Mouse (Mus musculus) adipocyte (in vitro differentiated cells): Measurements from ENCODE around the gene Ylpm1.
A peak's percentile ranks its signal among the peaks of the same experiment; 100 is the strongest.

Source experiments
- DNase-seq: peaks from one replicate; pipeline ENCODE4 v3.0.0-alpha.2; 2016; ENCODE audit warnings: low spot score

Ylpm1 gene

GRCm38 (mm10) chr12:85009776-85010175 lies 13.7 kb downstream of the Ylpm1 start:
- peak; percentile 67 for DNase-seq

GRCm38 (mm10) chr12:85010541-85010940 lies 14.4 kb downstream of the Ylpm1 start:
- DNase-seq, result no peak

DNA sequence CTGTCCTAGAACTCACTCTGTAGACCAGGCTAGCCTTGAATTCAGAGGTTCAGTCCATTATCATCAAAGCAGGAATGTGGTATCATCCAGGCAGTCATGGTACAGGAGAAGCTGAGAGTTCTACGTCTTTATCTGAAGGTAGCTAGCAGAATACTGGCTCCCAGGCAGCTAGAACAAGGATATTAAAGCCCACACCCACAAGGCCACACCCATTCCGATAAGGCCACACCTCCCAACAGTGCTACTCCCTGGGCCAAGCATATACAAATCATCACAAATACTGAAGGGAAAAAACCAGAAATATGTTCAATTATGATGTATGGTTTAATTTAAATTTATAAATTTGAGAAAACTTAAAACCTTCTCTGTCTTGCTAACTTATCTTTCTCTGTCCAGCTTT lies 16.1 kb downstream of the Ylpm1 start:
- DNase-seq, result no peak

DNA sequence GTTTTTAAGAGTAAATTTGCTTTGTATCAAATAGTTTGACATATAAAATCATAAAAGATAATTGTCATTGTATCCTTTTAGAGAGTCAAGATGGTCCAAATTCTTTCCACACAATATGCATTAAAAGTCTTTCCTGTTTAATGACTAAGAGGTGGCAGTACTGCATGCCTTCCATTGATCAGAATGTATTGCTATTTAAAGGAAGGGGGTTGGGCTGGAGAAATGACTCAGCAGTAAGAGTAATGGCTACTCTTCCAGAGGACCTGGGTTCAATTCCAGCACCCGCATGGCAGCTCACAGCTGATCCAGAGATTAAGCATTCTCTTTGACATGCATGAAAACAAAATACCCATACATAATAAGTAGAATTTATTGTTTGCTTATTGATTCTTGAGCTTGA lies 25.9 kb downstream of the Ylpm1 start:
- DNase-seq, result no peak

DNA sequence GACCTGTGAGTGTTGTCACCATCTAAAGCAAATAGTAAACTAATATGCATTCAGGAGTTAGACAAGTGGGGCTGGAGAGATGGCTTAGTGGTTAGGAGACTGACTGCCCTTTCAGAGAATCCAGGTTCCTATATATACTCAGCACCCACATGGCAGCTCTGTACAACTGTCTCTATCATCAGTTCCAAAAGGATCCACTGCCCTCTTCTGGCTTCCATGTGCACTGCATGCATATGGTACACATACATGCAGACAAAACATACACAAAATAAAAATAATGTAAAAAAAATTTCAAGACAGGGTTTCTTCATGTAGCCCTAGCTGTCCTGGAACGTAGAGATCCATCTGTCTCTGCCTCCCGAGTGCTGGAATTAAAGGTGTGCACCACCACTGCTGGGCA lies 36.6 kb downstream of the Ylpm1 start:
- peak; percentile 30 for DNase-seq

- DNase-seq, result peak; percentile 53
Observed at GRCm38 (mm10) chr12:85051218-85051617, 55.1 kb downstream of the Ylpm1 start.

GRCm38 (mm10) chr12:85071043-85071442 lies 74.9 kb downstream of the Ylpm1 start:
- DNase-seq, result peak; percentile 19

- no peak for DNase-seq
Observed at GRCm38 (mm10) chr12:85077100-85077499, 81.0 kb downstream of the Ylpm1 start.

- no peak for DNase-seq
Observed at GRCm38 (mm10) chr12:85084257-85084656, 88.1 kb downstream of the Ylpm1 start.

GRCm38 (mm10) chr12:85084941-85085340 lies 88.8 kb downstream of the Ylpm1 start:
- peak; percentile 25 for DNase-seq

DNA sequence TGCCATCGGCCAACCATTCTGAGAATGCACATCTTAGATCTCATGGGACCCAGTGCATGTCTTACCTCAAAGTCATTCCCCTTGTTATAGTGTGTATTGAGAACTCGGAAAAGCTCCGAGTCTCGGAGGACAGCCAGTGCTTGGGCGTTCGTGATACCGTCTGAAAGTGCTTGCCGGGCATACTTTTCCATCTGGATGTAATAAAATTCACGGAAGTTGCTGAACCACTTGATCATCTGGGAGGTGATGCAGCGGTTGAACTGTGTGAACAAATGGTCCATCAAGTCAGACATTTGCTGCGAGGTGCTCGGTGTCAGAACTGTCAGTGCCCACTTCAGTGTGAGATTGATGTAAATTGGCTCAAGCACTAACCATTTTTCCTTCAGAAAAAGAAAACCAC lies 91.7 kb downstream of the Ylpm1 start:
- no peak for DNase-seq

GRCm38 (mm10) chr12:85091190-85091589 lies 95.1 kb downstream of the Ylpm1 start:
- DNase-seq, result no peak

DNA sequence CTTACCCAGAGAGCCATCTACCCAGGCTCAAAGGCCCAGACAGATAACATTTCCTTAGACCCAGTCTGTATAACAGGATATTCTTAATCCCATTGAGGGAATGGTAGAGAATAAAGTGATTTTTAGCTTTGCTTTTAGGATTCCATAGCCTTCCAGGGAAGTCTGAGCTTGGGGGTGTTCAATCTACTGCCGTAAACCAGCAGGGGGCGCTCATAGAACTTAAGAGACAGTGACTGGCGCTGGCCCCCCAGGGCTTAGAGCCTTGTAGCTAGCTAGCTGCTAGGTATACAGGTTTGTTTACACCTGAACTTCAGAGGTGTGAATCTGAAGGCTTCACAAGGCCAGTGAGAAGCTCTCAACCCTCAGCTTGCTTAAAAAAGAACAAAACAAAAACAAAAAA lies 96.1 kb downstream of the Ylpm1 start:
- DNase-seq, result peak; percentile 69

DNA sequence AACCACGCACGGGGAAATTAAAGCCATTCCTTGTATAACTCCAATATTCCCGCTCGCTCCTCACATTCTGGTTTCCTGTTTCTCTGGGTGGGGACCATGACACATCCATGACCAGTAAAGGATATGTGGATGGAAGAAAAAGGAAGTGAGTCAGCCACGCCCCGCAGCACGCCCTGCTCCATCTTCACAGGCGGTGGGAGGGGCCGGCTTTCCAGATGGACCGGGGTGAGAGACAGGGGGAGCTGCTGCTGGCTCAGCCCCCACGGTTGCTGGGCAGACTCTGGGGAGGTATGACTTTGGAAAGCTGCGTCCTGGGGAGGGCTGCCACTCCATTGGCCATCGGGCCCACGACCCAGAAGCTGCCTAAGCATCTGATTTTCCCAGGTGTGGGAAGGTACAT lies 97.9 kb downstream of the Ylpm1 start:
- no peak for DNase-seq

GRCm38 (mm10) chr12:85094706-85095105 lies 98.6 kb downstream of the Ylpm1 start:
- DNase-seq, result peak; percentile 28

GRCm38 (mm10) chr12:85095146-85095545 lies 99.0 kb downstream of the Ylpm1 start:
- DNase-seq, result no peak

GRCm38 (mm10) chr12:85095859-85096258 lies 99.7 kb downstream of the Ylpm1 start:
- DNase-seq, result no peak

GRCm38 (mm10) chr12:85101001-85101400 lies 104.9 kb downstream of the Ylpm1 start:
- DNase-seq, result no peak

DNA sequence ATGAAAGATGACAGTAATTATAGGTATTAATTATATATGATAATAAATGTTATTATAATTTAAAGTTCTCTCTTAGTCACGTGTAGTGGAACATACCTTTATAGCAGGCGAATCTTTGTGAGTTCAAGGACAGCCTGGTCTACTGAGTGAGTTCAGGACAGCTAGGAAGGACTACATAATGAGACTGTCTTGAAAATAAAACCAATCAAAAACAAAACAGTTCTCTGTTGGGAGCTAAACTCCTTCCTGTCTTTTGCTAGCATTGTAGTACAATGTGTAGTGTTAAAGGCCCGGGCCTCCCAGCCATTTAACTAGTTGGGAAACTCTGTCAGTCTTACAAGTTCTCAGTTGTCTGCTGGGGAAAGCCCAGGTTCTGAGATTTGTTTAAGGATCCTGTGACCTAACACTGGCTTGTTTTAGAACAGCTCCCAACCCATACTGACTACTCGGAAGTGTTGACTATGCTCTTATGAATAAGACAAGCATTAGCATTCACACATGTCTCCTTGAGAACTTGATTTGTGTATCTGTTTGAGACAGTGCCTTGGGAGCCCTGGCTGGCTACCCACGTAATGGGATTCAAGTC lies 105.5 kb downstream of the Ylpm1 start:
- no peak for DNase-seq

- no peak for DNase-seq
Observed at GRCm38 (mm10) chr12:85103096-85103495, 107.0 kb downstream of the Ylpm1 start.

- no peak for DNase-seq
Observed at GRCm38 (mm10) chr12:85104789-85105188, 108.7 kb downstream of the Ylpm1 start.

DNA sequence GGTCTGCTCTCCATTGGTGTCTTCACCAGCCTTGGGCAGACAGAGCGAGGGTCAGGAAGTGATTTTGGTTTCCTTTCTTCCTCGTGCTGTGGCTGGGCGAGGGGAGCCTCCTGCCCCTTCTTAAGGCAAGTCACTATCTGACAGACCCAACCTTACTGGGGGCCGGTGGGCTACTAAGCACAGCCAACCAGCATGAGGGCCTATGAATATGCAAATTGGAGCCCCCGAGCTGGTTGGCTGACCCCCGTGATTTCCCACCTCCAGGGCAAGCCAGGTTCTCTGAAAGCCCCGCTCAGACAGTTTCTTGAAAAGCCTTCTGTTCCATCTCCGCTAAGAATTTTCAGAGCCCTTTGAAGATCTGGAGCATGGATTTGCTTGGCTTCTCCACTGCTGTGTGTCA lies 110.2 kb downstream of the Ylpm1 start:
- DNase-seq, result no peak

- DNase-seq, result no peak
Observed at GRCm38 (mm10) chr12:85108643-85109042, 112.5 kb downstream of the Ylpm1 start.

- no peak for DNase-seq
Observed at GRCm38 (mm10) chr12:85109426-85109825, 113.3 kb downstream of the Ylpm1 start.
